ENCODE assay signal across 32 mouse cellular contexts in the genomic region with DNA sequence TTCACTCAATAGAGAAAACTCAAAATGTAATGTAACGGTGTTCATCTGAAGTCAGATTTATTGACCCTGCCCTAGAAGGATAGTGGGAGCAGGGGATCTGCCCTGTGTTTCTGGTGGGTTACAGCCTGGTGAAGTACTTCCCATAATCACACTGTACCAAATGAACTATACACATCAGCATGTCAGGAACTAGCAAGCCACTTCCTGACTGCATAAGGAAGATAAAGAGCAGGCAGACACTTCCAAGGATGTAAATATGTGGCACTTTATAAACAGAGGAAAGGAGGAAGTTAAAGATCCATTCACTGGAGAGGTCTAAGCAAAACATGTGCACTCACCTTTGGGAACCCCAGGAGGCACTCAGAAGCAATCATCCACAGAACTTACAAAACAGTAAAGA.
DNase-seq lines count a peak whose midpoint lies in the region; ATAC-seq and TF ChIP-seq lines count a peak whose summit lies in the region.
"Had no signal": no experiment of that assay in that cellular context is flagged by ENCODE, and none has a peak within 500 bp of the region (broad histone marks: within the 10 kb centered on the region; RNA-seq: fewer than 3 reads in every experiment).

No protein-coding gene starts in this region.

- no peak overlapping the region for H3K4me2 ChIP-seq in lung, postnatal 0 days (replicated peaks; ENCODE audit: low read depth, low read length)
- no peak overlapping the region for H3K4me2 ChIP-seq in liver, embryonic 16.5 days (ENCODE audit: low read depth, low read length)
- H3K4me2 ChIP-seq: embryonic facial prominence, embryonic 13.5 days; forebrain, embryonic 15.5 days; heart, embryonic 11.5 days; hindbrain, embryonic 14.5 days; midbrain, embryonic 11.5 days; neural tube, embryonic 12.5 days had no signal

- no peaks in the 10 kb centered on the region for H3K9me3 ChIP-seq in lung, postnatal 0 days (ENCODE audit: low read length)
- no peaks in the 10 kb centered on the region for H3K9me3 ChIP-seq in liver, embryonic 16.5 days (replicated peaks; ENCODE audit: control insufficient read depth, low read length)
- H3K9me3 ChIP-seq: embryonic facial prominence, embryonic 13.5 days; forebrain, embryonic 10.5 days; forebrain, embryonic 15.5 days; neural tube, embryonic 12.5 days had no signal

- H3K27me3 ChIP-seq in lung, postnatal 0 days (replicated peaks; ENCODE audit: insufficient read depth, low read length): no peaks in the 10 kb centered on the region
- H3K27me3 ChIP-seq in liver, embryonic 16.5 days (ENCODE audit: control insufficient read depth, insufficient read depth, low read depth, low read length): no peaks in the 10 kb centered on the region
- H3K27me3 ChIP-seq: embryonic facial prominence, embryonic 13.5 days; forebrain, embryonic 15.5 days; neural tube, embryonic 12.5 days; Patski had no signal

- no peak for TF ChIP-seq CTCF in lung, postnatal 0 days (IDR thresholded peaks at IDR 0.05)

- no peak overlapping the region for H3K9ac ChIP-seq in lung, postnatal 0 days (replicated peaks; ENCODE audit: low read depth)
- no peak overlapping the region for H3K9ac ChIP-seq in liver, embryonic 16.5 days (ENCODE audit: low read depth, low read length)
- H3K9ac ChIP-seq: embryonic facial prominence, embryonic 13.5 days; forebrain, embryonic 15.5 days; hindbrain, embryonic 14.5 days; neural tube, embryonic 12.5 days had no signal

- no peak for ATAC-seq in lung, postnatal 0 days
- peak; percentile 42; the same call in 1 of the 2 replicates for ATAC-seq in granulocyte monocyte progenitor cell, adult 5-6 weeks (replicated peaks; ENCODE audit: poor library complexity, severe bottlenecking)
- 0 out of 2 replicates have a peak, but pooled peaks have one; percentile 19 for ATAC-seq in liver, embryonic 16.5 days (ENCODE audit: low read depth)
- ATAC-seq: forebrain, embryonic 15.5 days; intestine, postnatal 0 days; Patski had no signal

- H3K36me3 ChIP-seq in lung, postnatal 0 days (ENCODE audit: insufficient read depth, low read length): no peaks in the 10 kb centered on the region
- no peaks in the 10 kb centered on the region for H3K36me3 ChIP-seq in liver, embryonic 16.5 days (ENCODE audit: control insufficient read depth, insufficient read depth)
- H3K36me3 ChIP-seq: embryonic facial prominence, embryonic 13.5 days; forebrain, embryonic 10.5 days; forebrain, embryonic 15.5 days; neural tube, embryonic 12.5 days had no signal

- no peak overlapping the region for H3K4me3 ChIP-seq in lung, postnatal 0 days (ENCODE audit: low read depth, low read length)
- H3K4me3 ChIP-seq in liver, embryonic 16.5 days (ENCODE audit: low read depth, low read length): no peak overlapping the region
- H3K4me3 ChIP-seq: embryonic facial prominence, embryonic 13.5 days; forebrain, embryonic 10.5 days; forebrain, embryonic 15.5 days; myocyte; neural tube, embryonic 12.5 days had no signal

- no peak for DNase-seq in lung, postnatal 0 days (ENCODE audit: low spot score)
- DNase-seq in lung, postnatal 4 days: no peak
- DNase-seq in thymus, postnatal 14 days: no peak
- no peak for DNase-seq in embryo, embryonic 10.5 days (ENCODE audit: low spot score)
- no peak for DNase-seq in right cerebral cortex, postnatal 14 days
- DNase-seq: adrenal gland, postnatal 10 days; cerebellum, adult 11 months; cerebellum, adult 9-10 months; cerebellum, postnatal 36 days; gastrocnemius, postnatal 25 days; heart, adult 18-20 months; heart, postnatal 4 days; kidney, adult 9 months; kidney, postnatal 10 days; layer of hippocampus, postnatal 36 days; left cerebral cortex, postnatal 4 days; lung, adult 2 months; lung, postnatal 36 days; right cerebral cortex, adult 18-20 months; right cerebral cortex, postnatal 4 days had no signal

- WGBS in lung, postnatal 0 days: 56% methylated on average over 1 of the region's 1 CpGs
- 26% methylated on average over 1 of the region's 1 CpGs for WGBS in liver, embryonic 16.5 days (ENCODE audit: insufficient replicate concordance)

- peak; percentile 62 for TF ChIP-seq EP300 in lung, postnatal 0 days (IDR thresholded peaks at IDR 0.05)

- no peaks in the 10 kb centered on the region for H3K4me1 ChIP-seq in lung, postnatal 0 days (ENCODE audit: insufficient read depth, low read depth, low read length)
- H3K4me1 ChIP-seq in liver, embryonic 16.5 days (ENCODE audit: control insufficient read depth, low read depth, low read length): no peaks in the 10 kb centered on the region
- H3K4me1 ChIP-seq: embryonic facial prominence, embryonic 13.5 days; forebrain, embryonic 10.5 days; forebrain, embryonic 15.5 days; neural tube, embryonic 12.5 days had no signal

- H3K27ac ChIP-seq in lung, postnatal 0 days (ENCODE audit: low read length): no peak overlapping the region
- H3K27ac ChIP-seq in liver, embryonic 16.5 days (ENCODE audit: low read length): no peak overlapping the region
- H3K27ac ChIP-seq: embryonic facial prominence, embryonic 13.5 days; forebrain, embryonic 10.5 days; forebrain, embryonic 15.5 days; hindbrain, embryonic 14.5 days; neural tube, embryonic 12.5 days had no signal
